Mouse (Mus musculus): ENCODE measurements around the gene Clstn1.

Clstn1 gene

GRCm38 (mm10) chr4:149586044-149586782 lies at the start of gene Clstn1:
Clstn1 (plus strand) TSS chr4:149586468.
- DNase-seq (ENCODE audit: low read depth) = no peak

- no peak for DNase-seq (ENCODE audit: low read depth)
Observed at GRCm38 (mm10) chr4:149539441-149539840, 46.8 kb upstream of the Clstn1 start.

- no peak for DNase-seq (ENCODE audit: low read depth)
Observed at GRCm38 (mm10) chr4:149541935-149542334, 44.3 kb upstream of the Clstn1 start.

- DNase-seq (ENCODE audit: low read depth) = no peak
Observed at GRCm38 (mm10) chr4:149542431-149542830, 43.8 kb upstream of the Clstn1 start.

- DNase-seq (ENCODE audit: low read depth) = peak; percentile 90
Observed at GRCm38 (mm10) chr4:149542927-149543553, 43.2 kb upstream of the Clstn1 start.

GRCm38 (mm10) chr4:149544892-149545291 lies 41.4 kb upstream of the Clstn1 start:
- DNase-seq (ENCODE audit: low read depth) = no peak

- no peak for DNase-seq (ENCODE audit: low read depth)
Observed at GRCm38 (mm10) chr4:149546797-149547444, 39.3 kb upstream of the Clstn1 start.

GRCm38 (mm10) chr4:149547523-149547922 lies 38.7 kb upstream of the Clstn1 start:
- DNase-seq (ENCODE audit: low read depth) = no peak

- peak; percentile 69 for DNase-seq (ENCODE audit: low read depth)
Observed at GRCm38 (mm10) chr4:149549221-149549925, 36.9 kb upstream of the Clstn1 start.

- no peak for DNase-seq (ENCODE audit: low read depth)
Observed at GRCm38 (mm10) chr4:149550866-149551265, 35.4 kb upstream of the Clstn1 start.

- DNase-seq (ENCODE audit: low read depth) = no peak
Observed at GRCm38 (mm10) chr4:149551696-149552095, 34.6 kb upstream of the Clstn1 start.

- DNase-seq (ENCODE audit: low read depth) = no peak
Observed at GRCm38 (mm10) chr4:149553834-149554233, 32.4 kb upstream of the Clstn1 start.

GRCm38 (mm10) chr4:149556111-149556510 lies 30.2 kb upstream of the Clstn1 start:
- DNase-seq (ENCODE audit: low read depth) = no peak

- DNase-seq (ENCODE audit: low read depth) = no peak
Observed at GRCm38 (mm10) chr4:149557905-149558304, 28.4 kb upstream of the Clstn1 start.

GRCm38 (mm10) chr4:149558389-149558788 lies 27.9 kb upstream of the Clstn1 start:
- DNase-seq (ENCODE audit: low read depth) = no peak

GRCm38 (mm10) chr4:149561392-149561791 lies 24.9 kb upstream of the Clstn1 start:
- no peak for DNase-seq (ENCODE audit: low read depth)

GRCm38 (mm10) chr4:149561986-149562904 lies 24.0 kb upstream of the Clstn1 start:
- no peak for DNase-seq (ENCODE audit: low read depth)

GRCm38 (mm10) chr4:149562905-149563347 lies 23.3 kb upstream of the Clstn1 start:
- DNase-seq (ENCODE audit: low read depth) = no peak

- DNase-seq (ENCODE audit: low read depth) = no peak
Observed at GRCm38 (mm10) chr4:149563941-149564361, 22.3 kb upstream of the Clstn1 start.

GRCm38 (mm10) chr4:149564452-149565407 lies 21.5 kb upstream of the Clstn1 start:
- DNase-seq (ENCODE audit: low read depth) = no peak
